Mouse (Mus musculus): ENCODE results near the gene Galr3. TPM values are rescaled to one million over a fixed set of nuclear protein-coding genes. Genes with fewer than 3 reads are reported as not detected.

Gene Galr3
- total and polyA plus RNA-seq, 3 experiments: 0.70 to 1.6 (median 1.2) TPM

DNA sequence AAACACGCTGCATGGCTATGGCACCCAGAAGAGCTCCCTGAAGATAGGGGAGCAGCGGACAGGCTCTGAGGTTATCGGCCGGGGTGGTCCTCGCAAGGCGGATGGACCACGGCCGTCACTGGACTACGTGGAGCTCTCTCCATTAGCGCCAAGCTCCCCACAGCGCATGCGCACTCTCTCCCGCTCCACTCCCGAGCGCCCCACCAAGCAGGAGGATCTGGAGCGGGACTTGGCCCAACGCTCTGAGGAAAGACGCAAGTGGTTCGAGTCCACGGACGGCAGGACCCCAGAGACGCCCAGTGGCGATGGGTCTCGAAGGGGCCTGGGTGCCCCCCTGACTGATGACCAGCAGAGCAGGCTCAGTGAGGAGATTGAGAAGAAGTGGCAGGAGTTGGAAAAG is 48.8 kb upstream of the Galr3 start:
- in situ Hi-C loops (cut with MboI; ENCODE audit: low pct_ligation_motif_present, low pct_unique_long_range_greater_than_20kb, low sequenced_read_pairs) (no loop called here), dilution Hi-C loops (cut with MboI; ENCODE audit: extremely low pct_ligation_motif_present, extremely low pct_unique_long_range_greater_than_20kb, low sequenced_read_pairs) (no loop called here)
- Histone ChIP-seq H3K36me3 (replicated peaks in 1 of 2; ENCODE audit: control insufficient read depth in 1 of 2, insufficient read depth in 1 of 2, low read length in 1 of 2) (peaks cover 72 to 84% of the 10 kb centered on the region in 2 experiments), H3K27ac (ENCODE audit: insufficient read depth, low read depth) (no peak overlapping the region), H3K27me3 (replicated peaks) (no peaks in the 10 kb centered on the region), H3K9me3 (replicated peaks; ENCODE audit: low read length) (no peaks in the 10 kb centered on the region), H3K9ac (ENCODE audit: insufficient read depth, low read depth) (no peak overlapping the region), H3K4me2 (ENCODE audit: insufficient read depth, low read depth, poor library complexity, severe bottlenecking) (no peak overlapping the region), H3K4me1 (ENCODE audit: control insufficient read depth in 1 of 2, insufficient read depth in 2 of 2) (peaks cover 5 to 37% of the 10 kb centered on the region in 2 experiments), H3K79me2 (replicated peaks; ENCODE audit: control insufficient read depth, extremely low read depth, insufficient read depth, poor library complexity, severe bottlenecking) (no peaks in the 10 kb centered on the region), H3K4me3 (replicated peaks in 1 of 3; ENCODE audit: low read depth in 2 of 3, low read length in 2 of 3, poor library complexity in 1 of 3) (no peak overlapping the region)
- TF ChIP-seq RCOR1 (conservative IDR thresholded peaks at IDR 0.05; ENCODE audit: low read depth, low read length) (no peak), TBP (conservative IDR thresholded peaks at IDR 0.05; ENCODE audit: low read depth, low read length) (no peak), CTCF (conservative IDR thresholded peaks at IDR 0.05 in 1 of 2, IDR thresholded peaks at IDR 0.05 in 1 of 2; ENCODE audit: low read depth in 2 of 2, low read length in 2 of 2) (no peak), ZKSCAN1 (IDR thresholded peaks at IDR 0.05; ENCODE audit: borderline replicate concordance, low read depth, low read length) (no peak)
- DNase-seq (ENCODE audit: extremely low read depth): no peak

DNA sequence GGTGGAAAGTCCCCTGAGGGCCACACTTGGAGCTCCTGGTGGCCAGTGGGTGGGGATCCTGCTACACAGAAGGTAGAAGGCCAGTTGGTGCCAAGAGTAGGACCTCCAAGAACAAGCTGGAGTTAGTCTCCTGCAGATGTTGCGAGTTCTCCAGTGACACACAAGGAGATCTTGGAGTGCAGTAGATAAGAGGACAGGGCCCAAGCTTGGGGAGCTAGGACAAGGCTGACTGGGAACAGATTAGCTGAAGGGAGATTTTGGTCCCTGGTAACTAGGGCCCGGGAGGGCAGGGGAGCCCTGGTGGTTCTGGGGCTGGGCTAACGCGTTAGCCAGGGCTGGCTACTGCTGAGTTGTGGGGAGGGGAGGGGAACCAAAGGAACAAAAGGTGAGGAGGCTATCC is 45.8 kb upstream of the Galr3 start:
- no peaks in the 10 kb centered on the region for H3K9me3 ChIP-seq (replicated peaks; ENCODE audit: low read length)
- peak; percentile 14 for DNase-seq (ENCODE audit: extremely low read depth)
- dilution Hi-C loops (cut with MboI; ENCODE audit: extremely low pct_ligation_motif_present, extremely low pct_unique_long_range_greater_than_20kb, low sequenced_read_pairs): no loop called here
- no peak overlapping the region for H3K4me3 ChIP-seq (replicated peaks in 1 of 3; ENCODE audit: low read depth in 2 of 3, low read length in 2 of 3, poor library complexity in 1 of 3)
- H3K27me3 ChIP-seq (replicated peaks): no peaks in the 10 kb centered on the region
- TF ChIP-seq UBTF (IDR thresholded peaks at IDR 0.05; ENCODE audit: low read depth, low read length) (no peak), POLR2A (IDR thresholded peaks at IDR 0.05; ENCODE audit: low read depth, low read length) (no peak), MAZ (IDR thresholded peaks at IDR 0.05; ENCODE audit: low read depth, low read length) (no peak), RAD21 (IDR thresholded peaks at IDR 0.05; ENCODE audit: low read depth, low read length) (no peak), TBP (conservative IDR thresholded peaks at IDR 0.05; ENCODE audit: low read depth, low read length) (no peak), POLR2AphosphoS2 (IDR thresholded peaks at IDR 0.05; ENCODE audit: low read depth, low read length) (no peak), E2F4 (IDR thresholded peaks at IDR 0.05; ENCODE audit: insufficient replicate concordance, low read depth, low read length) (no peak), USF2 (conservative IDR thresholded peaks at IDR 0.05; ENCODE audit: low read depth, low read length) (no peak), CHD2 (IDR thresholded peaks at IDR 0.05; ENCODE audit: low read length) (no peak), MXI1 (IDR thresholded peaks at IDR 0.05; ENCODE audit: low read depth, low read length) (no peak), JUND (conservative IDR thresholded peaks at IDR 0.05; ENCODE audit: low read depth, low read length) (no peak)
- H3K79me2 ChIP-seq (replicated peaks; ENCODE audit: control insufficient read depth, extremely low read depth, insufficient read depth, poor library complexity, severe bottlenecking): no peaks in the 10 kb centered on the region
- peaks cover 20 to 64% of the 10 kb centered on the region in 2 experiments for H3K4me1 ChIP-seq (ENCODE audit: control insufficient read depth in 1 of 2, insufficient read depth in 2 of 2)
- no peak overlapping the region for H3K4me2 ChIP-seq (ENCODE audit: insufficient read depth, low read depth, poor library complexity, severe bottlenecking)
- 0 out of 2 replicates have a peak overlapping the region, but pooled peaks have one; percentile 6 for H3K27ac ChIP-seq (ENCODE audit: insufficient read depth, low read depth)
- peaks cover 64 to 81% of the 10 kb centered on the region in 2 experiments for H3K36me3 ChIP-seq (replicated peaks in 1 of 2; ENCODE audit: control insufficient read depth in 1 of 2, insufficient read depth in 1 of 2, low read length in 1 of 2)
- in situ Hi-C loops (cut with MboI; ENCODE audit: low pct_ligation_motif_present, low pct_unique_long_range_greater_than_20kb, low sequenced_read_pairs): no loop called here
- no peak overlapping the region for H3K9ac ChIP-seq (ENCODE audit: insufficient read depth, low read depth)

DNA sequence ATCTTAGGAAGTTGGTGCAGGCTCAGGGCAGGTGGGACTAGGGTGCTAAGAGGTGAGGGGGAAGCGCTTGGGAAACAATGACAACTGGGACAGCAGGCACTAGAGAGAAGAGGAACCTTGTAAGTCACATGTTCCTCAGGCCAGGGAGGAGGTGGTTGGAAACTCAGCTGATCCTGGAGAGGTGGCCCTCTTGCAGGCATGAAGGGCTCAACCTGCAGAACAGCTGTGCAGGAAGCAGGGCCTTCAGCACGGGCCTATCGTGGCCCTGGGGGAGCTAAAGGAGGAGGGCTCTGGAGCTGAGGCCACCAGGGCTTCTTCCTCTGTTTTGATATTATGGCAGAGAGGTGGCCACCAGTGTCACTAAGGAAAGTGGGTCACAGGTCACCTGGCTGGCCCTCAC is 45.0 kb upstream of the Galr3 start:
- dilution Hi-C loops (cut with MboI; ENCODE audit: extremely low pct_ligation_motif_present, extremely low pct_unique_long_range_greater_than_20kb, low sequenced_read_pairs): no loop called here
- peak; percentile 58 for DNase-seq (ENCODE audit: extremely low read depth)
- TF ChIP-seq ELF1 (IDR thresholded peaks at IDR 0.05; ENCODE audit: low read depth, low read length) (0 out of 2 replicates have a peak, but pooled peaks have one; percentile 11), NRF1 (IDR thresholded peaks at IDR 0.05; ENCODE audit: low read depth, low read length) (no peak), ZMIZ1 (IDR thresholded peaks at IDR 0.05; ENCODE audit: low read depth, low read length) (no peak), CHD2 (IDR thresholded peaks at IDR 0.05; ENCODE audit: low read length) (no peak), USF1 (IDR thresholded peaks at IDR 0.05; ENCODE audit: low read depth, low read length) (no peak), SIN3A (IDR thresholded peaks at IDR 0.05; ENCODE audit: low read length) (peak; percentile 45; the same call in 1 of the 2 replicates), E2F4 (IDR thresholded peaks at IDR 0.05; ENCODE audit: insufficient replicate concordance, low read depth, low read length) (no peak), MAFK (IDR thresholded peaks at IDR 0.05; ENCODE audit: insufficient replicate concordance, low read length) (no peak), MXI1 (IDR thresholded peaks at IDR 0.05; ENCODE audit: low read depth, low read length) (peak; percentile 24; the same call in 1 of the 2 replicates), MAX (IDR thresholded peaks at IDR 0.05; ENCODE audit: low read length) (peak; percentile 50; the same call in 1 of the 2 replicates), JUN (IDR thresholded peaks at IDR 0.05; ENCODE audit: insufficient read depth, low read depth, low read length) (no peak), IRF4 (IDR thresholded peaks at IDR 0.05; ENCODE audit: low read depth, low read length) (no peak), TCF12 (IDR thresholded peaks at IDR 0.05; ENCODE audit: low read depth, low read length) (peak; percentile 24; the same call in 1 of the 2 replicates), ZC3H11A (IDR thresholded peaks at IDR 0.05; ENCODE audit: low read depth, low read length) (no peak), ZNF384 (IDR thresholded peaks at IDR 0.05; ENCODE audit: low read depth, low read length) (no peak), ZKSCAN1 (IDR thresholded peaks at IDR 0.05; ENCODE audit: borderline replicate concordance, low read depth, low read length) (no peak), TBP (conservative IDR thresholded peaks at IDR 0.05; ENCODE audit: low read depth, low read length) (no peak)

More for the DNA sequence above, 45.0 kb upstream of the Galr3 start:
- peaks cover 64 to 81% of the 10 kb centered on the region in 2 experiments for H3K36me3 ChIP-seq (replicated peaks in 1 of 2; ENCODE audit: control insufficient read depth in 1 of 2, insufficient read depth in 1 of 2, low read length in 1 of 2)
- H3K27ac ChIP-seq (ENCODE audit: insufficient read depth, low read depth): no peak overlapping the region
- H3K4me3 ChIP-seq (replicated peaks in 1 of 3; ENCODE audit: low read depth in 2 of 3, low read length in 2 of 3, poor library complexity in 1 of 3): no peak overlapping the region
- H3K9me3 ChIP-seq (replicated peaks; ENCODE audit: low read length): no peaks in the 10 kb centered on the region
- no peak overlapping the region for H3K9ac ChIP-seq (ENCODE audit: insufficient read depth, low read depth)
- no peaks in the 10 kb centered on the region for H3K79me2 ChIP-seq (replicated peaks; ENCODE audit: control insufficient read depth, extremely low read depth, insufficient read depth, poor library complexity, severe bottlenecking)
- H3K4me2 ChIP-seq (ENCODE audit: insufficient read depth, low read depth, poor library complexity, severe bottlenecking): no peak overlapping the region
- no peaks in the 10 kb centered on the region for H3K27me3 ChIP-seq (replicated peaks)
- peaks cover 20 to 69% of the 10 kb centered on the region in 2 experiments for H3K4me1 ChIP-seq (ENCODE audit: control insufficient read depth in 1 of 2, insufficient read depth in 2 of 2)
- in situ Hi-C loops (cut with MboI; ENCODE audit: low pct_ligation_motif_present, low pct_unique_long_range_greater_than_20kb, low sequenced_read_pairs): no loop called here

Data from CH12.LX (cell line).